Mouse (Mus musculus): ENCODE measurements around the gene Slc3a1.
A peak's percentile ranks its signal among the peaks of the same experiment; 100 is the strongest.

Slc3a1 gene

GRCm38 (mm10) chr17:85089011-85089410 is 60.8 kb downstream of the Slc3a1 start:
- no peak for DNase-seq (ENCODE audit: low spot score)

GRCm38 (mm10) chr17:85089621-85090020 is 61.4 kb downstream of the Slc3a1 start:
- no peak for DNase-seq (ENCODE audit: low spot score)

- DNase-seq (ENCODE audit: low spot score): peak; percentile 92
Observed at GRCm38 (mm10) chr17:85090120-85091099, 62.2 kb downstream of the Slc3a1 start, which contains the start of the genes Prepl and Camkmt. Gene Prepl (minus strand): TSS chr17:85090241. Gene Camkmt (plus strand): TSS chr17:85090552.

- DNase-seq (ENCODE audit: low spot score): no peak
Observed at GRCm38 (mm10) chr17:85091762-85092161, 63.6 kb downstream of the Slc3a1 start.

- DNase-seq (ENCODE audit: low spot score): no peak
Observed at GRCm38 (mm10) chr17:85096396-85096795, 68.2 kb downstream of the Slc3a1 start.

GRCm38 (mm10) chr17:85098677-85099323 is 70.6 kb downstream of the Slc3a1 start:
- no peak for DNase-seq (ENCODE audit: low spot score)

GRCm38 (mm10) chr17:85100232-85100631 is 72.1 kb downstream of the Slc3a1 start:
- DNase-seq (ENCODE audit: low spot score): no peak

- no peak for DNase-seq (ENCODE audit: low spot score)
Observed at GRCm38 (mm10) chr17:85101751-85102150, 73.6 kb downstream of the Slc3a1 start.

GRCm38 (mm10) chr17:85103310-85103709 is 75.1 kb downstream of the Slc3a1 start:
- no peak for DNase-seq (ENCODE audit: low spot score)

GRCm38 (mm10) chr17:85110640-85111039 is 82.5 kb downstream of the Slc3a1 start:
- DNase-seq (ENCODE audit: low spot score): no peak

GRCm38 (mm10) chr17:85113441-85113840 is 85.3 kb downstream of the Slc3a1 start:
- no peak for DNase-seq (ENCODE audit: low spot score)

Data from urinary bladder, postnatal 25 days (tissue).